Comparison of ENCODE assay signal across 16 mouse cellular contexts in the genomic region with DNA sequence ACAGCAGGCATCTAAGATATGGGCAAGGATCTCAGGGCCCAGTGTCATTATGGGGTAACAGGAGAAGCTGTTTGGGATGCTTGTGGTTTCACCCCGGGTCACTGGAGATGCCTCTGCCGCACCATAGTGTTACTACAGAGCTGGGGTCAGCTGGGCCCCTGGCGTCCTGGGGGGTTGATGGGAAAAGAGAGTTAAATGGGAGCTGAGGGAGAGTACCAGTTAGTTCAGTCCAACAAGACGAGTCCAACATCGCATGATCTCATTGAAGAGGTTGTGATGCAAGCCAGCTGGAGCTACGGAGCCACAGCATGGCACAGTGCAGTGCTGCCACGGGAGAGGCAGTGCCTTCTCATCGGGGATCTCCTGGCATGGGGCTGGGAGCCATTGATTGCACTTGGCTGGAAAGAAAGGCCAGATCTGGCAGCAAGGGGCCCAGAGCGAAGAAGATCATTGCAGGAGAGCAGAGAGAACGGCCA. TPM values are rescaled to one million over a fixed set of nuclear protein-coding genes. Genes with fewer than 3 reads are reported as not detected.
"Had no signal": no experiment of that assay in that cellular context is flagged by ENCODE, and none has a peak within 500 bp of the region (broad histone marks: within the 10 kb centered on the region; RNA-seq: fewer than 3 reads in every experiment).

No protein-coding gene starts in this region.

- H3K27ac ChIP-seq: midbrain, embryonic 10.5 days; midbrain, embryonic 13.5 days; neural tube, embryonic 13.5 days; neural tube, embryonic 15.5 days; stomach, embryonic 15.5 days; stomach, postnatal 0 days had no signal

- H3K36me3 ChIP-seq: midbrain, embryonic 10.5 days; midbrain, embryonic 13.5 days; neural tube, embryonic 13.5 days; neural tube, embryonic 15.5 days; stomach, embryonic 15.5 days had no signal

- ATAC-seq: midbrain, embryonic 13.5 days; midbrain, embryonic 16.5 days had no signal

- H3K4me1 ChIP-seq: midbrain, embryonic 13.5 days; neural tube, embryonic 13.5 days; stomach, embryonic 15.5 days had no signal

- H3K4me2 ChIP-seq: lung, embryonic 14.5 days; midbrain, embryonic 13.5 days; neural tube, embryonic 13.5 days; neural tube, embryonic 15.5 days; stomach, embryonic 15.5 days had no signal

- H3K9ac ChIP-seq: lung, embryonic 14.5 days; midbrain, embryonic 13.5 days; neural tube, embryonic 13.5 days; neural tube, embryonic 15.5 days; stomach, embryonic 15.5 days had no signal

- DNase-seq: lung, adult 18-20 months; lung, embryonic 14.5 days; lung, postnatal 10 days; lung, postnatal 4 days; right cerebral cortex, postnatal 14 days; thymus, adult 18-20 months; thymus, postnatal 14 days; thymus, postnatal 36 days had no signal

- H3K27me3 ChIP-seq: midbrain, embryonic 13.5 days; neural tube, embryonic 13.5 days; neural tube, embryonic 15.5 days; stomach, embryonic 15.5 days had no signal

- H3K9me3 ChIP-seq: midbrain, embryonic 10.5 days; midbrain, embryonic 13.5 days; neural tube, embryonic 13.5 days; neural tube, embryonic 15.5 days; stomach, embryonic 15.5 days had no signal

- H3K4me3 ChIP-seq: midbrain, embryonic 10.5 days; midbrain, embryonic 13.5 days; myocyte; neural tube, embryonic 13.5 days; neural tube, embryonic 15.5 days; stomach, embryonic 15.5 days had no signal

RNA-seq across cellular contexts. Expression of a gene that starts 22.9 kb away (rescaled TPM):
- polyA plus RNA-seq: midbrain, embryonic 13.5 days had no signal
